Mouse (Mus musculus): ENCODE measurements at regions not wholly inside any gene's neighbourhood (a gene's known extent, or its start where the extent isn't known, plus 50 kb on each side); places are given as distances from the start of the nearest gene placed in this dataset.

DNA sequence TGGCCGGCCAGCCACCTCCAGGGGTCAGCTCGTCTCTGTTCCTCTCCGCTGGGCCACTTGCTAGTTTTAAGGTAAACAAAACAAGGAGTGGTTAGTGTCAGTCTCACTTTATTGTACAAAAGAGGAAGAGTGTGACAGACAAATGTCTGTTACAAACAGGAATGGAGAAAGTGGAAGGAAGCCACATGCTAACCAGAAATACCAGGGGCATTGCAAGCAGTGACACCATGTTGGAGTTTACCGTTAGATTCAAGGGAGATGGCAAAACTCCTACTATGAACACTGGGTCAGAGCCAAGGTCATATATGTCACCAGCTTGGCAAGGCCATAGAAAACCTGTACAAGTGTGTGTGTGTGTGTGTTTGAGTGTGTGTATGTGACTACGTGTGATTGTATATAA lies 131.5 kb downstream of the 2410131K14Rik start:
- H3K9me3 ChIP-seq (replicated peaks; ENCODE audit: control insufficient read depth, low read length), result no peaks in the 10 kb centered on the region
- peaks cover 8% of the 10 kb centered on the region for H3K4me1 ChIP-seq (ENCODE audit: control insufficient read depth, insufficient read depth, low read length)
- H3K27me3 ChIP-seq (ENCODE audit: control insufficient read depth, insufficient read depth, low read length), result no peaks in the 10 kb centered on the region; the same call in 1 of the 2 replicates
- no peak overlapping the region for H3K27ac ChIP-seq (replicated peaks; ENCODE audit: low read depth, low read length)
- no peak overlapping the region for H3K4me2 ChIP-seq (ENCODE audit: low read depth, low read length)
- ATAC-seq (replicated peaks; ENCODE audit: insufficient number of reproducible peaks, low FRiP score, low TSS enrichment, low read depth) (no peak), DNase-seq (ENCODE audit: low spot score) (no peak)
- 75% methylated on average over 5 of the region's 5 CpGs for WGBS
- no peaks in the 10 kb centered on the region for H3K36me3 ChIP-seq (replicated peaks; ENCODE audit: control insufficient read depth, insufficient read depth, low read depth, low read length)
- H3K4me3 ChIP-seq (ENCODE audit: low read depth, low read length), result no peak overlapping the region
- no peak overlapping the region for H3K9ac ChIP-seq (replicated peaks; ENCODE audit: low read length)

DNA sequence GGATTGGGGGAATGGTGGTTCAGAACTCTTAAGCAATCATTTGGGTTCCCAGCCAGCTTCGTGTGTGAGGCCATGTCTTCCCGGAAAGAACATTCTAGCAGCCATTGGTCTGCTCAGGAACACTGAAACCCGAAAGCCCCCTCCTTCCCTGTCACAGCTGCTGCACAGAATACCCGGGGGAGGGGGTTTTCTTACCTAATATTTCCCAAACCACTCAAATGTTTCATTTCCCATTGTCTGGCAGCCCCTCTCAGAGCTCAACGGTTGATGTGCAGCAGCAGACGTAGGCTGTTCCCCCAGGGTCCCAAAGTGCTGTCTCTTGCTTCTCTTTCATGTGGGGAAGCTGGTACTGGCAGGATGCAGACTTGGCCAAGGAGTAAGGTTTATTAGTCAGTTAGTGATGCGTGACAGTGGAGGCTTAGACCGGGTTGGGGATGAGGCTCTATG lies 132.4 kb downstream of the 2410131K14Rik start:
- Histone ChIP-seq H3K4me2 (ENCODE audit: low read depth, low read length) (no peak overlapping the region), H3K36me3 (replicated peaks; ENCODE audit: control insufficient read depth, insufficient read depth, low read depth, low read length) (no peaks in the 10 kb centered on the region), H3K27me3 (ENCODE audit: control insufficient read depth, insufficient read depth, low read length) (no peaks in the 10 kb centered on the region; the same call in 1 of the 2 replicates), H3K9me3 (replicated peaks; ENCODE audit: control insufficient read depth, low read length) (no peaks in the 10 kb centered on the region), H3K4me1 (ENCODE audit: control insufficient read depth, insufficient read depth, low read length) (peaks cover 8% of the 10 kb centered on the region), H3K27ac (replicated peaks; ENCODE audit: low read depth, low read length) (no peak overlapping the region), H3K4me3 (ENCODE audit: low read depth, low read length) (no peak overlapping the region), H3K9ac (replicated peaks; ENCODE audit: low read length) (no peak overlapping the region)
- ATAC-seq (replicated peaks; ENCODE audit: insufficient number of reproducible peaks, low FRiP score, low TSS enrichment, low read depth), result no peak
- DNase-seq (ENCODE audit: low spot score), result no peak
- WGBS, result 52% methylated on average over 8 of the region's 8 CpGs

- WGBS, result 53% methylated on average over 24 of the region's 24 CpGs
- no peak for ATAC-seq (replicated peaks; ENCODE audit: insufficient number of reproducible peaks, low FRiP score, low TSS enrichment, low read depth)
- H3K9ac ChIP-seq (replicated peaks; ENCODE audit: low read length), result no peak overlapping the region
- H3K4me3 ChIP-seq (ENCODE audit: low read depth, low read length), result no peak overlapping the region
- H3K27ac ChIP-seq (replicated peaks; ENCODE audit: low read depth, low read length), result no peak overlapping the region
- H3K9me3 ChIP-seq (replicated peaks; ENCODE audit: control insufficient read depth, low read length), result no peaks in the 10 kb centered on the region
- no peak overlapping the region for H3K4me2 ChIP-seq (ENCODE audit: low read depth, low read length)
- peaks cover 4% of the 10 kb centered on the region; the same call in 1 of the 2 replicates for H3K4me1 ChIP-seq (ENCODE audit: control insufficient read depth, insufficient read depth, low read length)
- no peaks in the 10 kb centered on the region for H3K36me3 ChIP-seq (replicated peaks; ENCODE audit: control insufficient read depth, insufficient read depth, low read depth, low read length)
- H3K27me3 ChIP-seq (ENCODE audit: control insufficient read depth, insufficient read depth, low read length), result no peaks in the 10 kb centered on the region
- no peak for DNase-seq (ENCODE audit: low spot score)
Observed at GRCm38 (mm10) chr5:118379245-118380051, 134.4 kb downstream of the 2410131K14Rik start.

DNA sequence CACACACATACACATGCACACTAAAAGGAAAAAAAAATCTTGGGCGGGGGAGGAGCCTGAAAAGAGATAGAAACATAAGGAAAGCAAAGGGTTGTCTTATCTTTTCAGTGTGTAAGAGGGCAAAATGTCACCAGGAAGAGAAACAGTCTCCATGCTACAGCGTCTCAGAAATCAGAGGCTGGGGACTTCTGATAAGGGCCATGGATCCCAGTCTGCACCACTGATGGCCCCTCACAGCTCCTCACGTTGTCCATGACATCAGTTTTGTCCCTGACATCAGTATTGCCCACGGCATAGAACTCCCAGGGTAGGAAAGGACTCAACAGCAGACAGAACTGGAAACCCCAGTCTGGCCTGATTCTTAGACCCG lies 135.0 kb downstream of the 2410131K14Rik start:
- no peak for ATAC-seq (replicated peaks; ENCODE audit: insufficient number of reproducible peaks, low FRiP score, low TSS enrichment, low read depth)
- no peak overlapping the region for H3K27ac ChIP-seq (replicated peaks; ENCODE audit: low read depth, low read length)
- peaks cover 4% of the 10 kb centered on the region; the same call in 1 of the 2 replicates for H3K4me1 ChIP-seq (ENCODE audit: control insufficient read depth, insufficient read depth, low read length)

GRCm38 (mm10) chr5:118380422-118381293 lies 135.6 kb downstream of the 2410131K14Rik start:
- peaks cover under 1% of the 10 kb centered on the region; the same call in 1 of the 2 replicates for H3K4me1 ChIP-seq (ENCODE audit: control insufficient read depth, insufficient read depth, low read length)
- H3K36me3 ChIP-seq (replicated peaks; ENCODE audit: control insufficient read depth, insufficient read depth, low read depth, low read length), result no peaks in the 10 kb centered on the region
- peak overlapping the region; percentile 36 for H3K4me3 ChIP-seq (ENCODE audit: low read depth, low read length)
- peak; percentile 82 for DNase-seq (ENCODE audit: low spot score)
- peak overlapping the region; percentile 43 for H3K9ac ChIP-seq (replicated peaks; ENCODE audit: low read length)
- H3K27ac ChIP-seq (replicated peaks; ENCODE audit: low read depth, low read length), result 0 out of 2 replicates have a peak overlapping the region, but pooled peaks have one; percentile 39
- peak; percentile 65 for ATAC-seq (replicated peaks; ENCODE audit: insufficient number of reproducible peaks, low FRiP score, low TSS enrichment, low read depth)
- peak overlapping the region; percentile 76 for H3K4me2 ChIP-seq (ENCODE audit: low read depth, low read length)
- under 1% methylated on average over 45 of the region's 45 CpGs for WGBS
- no peaks in the 10 kb centered on the region for H3K27me3 ChIP-seq (ENCODE audit: control insufficient read depth, insufficient read depth, low read length)
- no peaks in the 10 kb centered on the region for H3K9me3 ChIP-seq (replicated peaks; ENCODE audit: control insufficient read depth, low read length)

More for the DNA sequence above, 135.0 kb downstream of the 2410131K14Rik start:
- peak overlapping the region; percentile 76; the same call in 1 of the 2 replicates for H3K4me2 ChIP-seq (ENCODE audit: low read depth, low read length)
- WGBS, result 27% methylated on average over 5 of the region's 5 CpGs
- no peaks in the 10 kb centered on the region for H3K27me3 ChIP-seq (ENCODE audit: control insufficient read depth, insufficient read depth, low read length)
- no peak for DNase-seq (ENCODE audit: low spot score)
- no peaks in the 10 kb centered on the region for H3K36me3 ChIP-seq (replicated peaks; ENCODE audit: control insufficient read depth, insufficient read depth, low read depth, low read length)
- H3K9ac ChIP-seq (replicated peaks; ENCODE audit: low read length), result no peak overlapping the region; the same call in 1 of the 2 replicates
- H3K4me3 ChIP-seq (ENCODE audit: low read depth, low read length), result no peak overlapping the region
- H3K9me3 ChIP-seq (replicated peaks; ENCODE audit: control insufficient read depth, low read length), result no peaks in the 10 kb centered on the region

GRCm38 (mm10) chr5:118381294-118381675 lies 136.3 kb downstream of the 2410131K14Rik start:
- Histone ChIP-seq H3K36me3 (replicated peaks; ENCODE audit: control insufficient read depth, insufficient read depth, low read depth, low read length) (no peaks in the 10 kb centered on the region), H3K4me2 (ENCODE audit: low read depth, low read length) (peak overlapping the region; percentile 76), H3K4me1 (ENCODE audit: control insufficient read depth, insufficient read depth, low read length) (no peaks in the 10 kb centered on the region), H3K4me3 (ENCODE audit: low read depth, low read length) (peak overlapping the region; percentile 36), H3K27ac (replicated peaks; ENCODE audit: low read depth, low read length) (0 out of 2 replicates have a peak overlapping the region, but pooled peaks have one; percentile 39), H3K27me3 (ENCODE audit: control insufficient read depth, insufficient read depth, low read length) (no peaks in the 10 kb centered on the region), H3K9ac (replicated peaks; ENCODE audit: low read length) (peak overlapping the region; percentile 43), H3K9me3 (replicated peaks; ENCODE audit: control insufficient read depth, low read length) (no peaks in the 10 kb centered on the region)
- DNase-seq (ENCODE audit: low spot score), result peak; percentile 78
- WGBS, result under 1% methylated on average over 12 of the region's 12 CpGs
- ATAC-seq (replicated peaks; ENCODE audit: insufficient number of reproducible peaks, low FRiP score, low TSS enrichment, low read depth), result peak; percentile 57

- ATAC-seq (replicated peaks; ENCODE audit: insufficient number of reproducible peaks, low FRiP score, low TSS enrichment, low read depth) (no peak), DNase-seq (ENCODE audit: low spot score) (no peak)
- Histone ChIP-seq H3K36me3 (replicated peaks; ENCODE audit: control insufficient read depth, insufficient read depth, low read depth, low read length) (no peaks in the 10 kb centered on the region), H3K9me3 (replicated peaks; ENCODE audit: control insufficient read depth, low read length) (no peaks in the 10 kb centered on the region), H3K9ac (replicated peaks; ENCODE audit: low read length) (no peak overlapping the region), H3K4me1 (ENCODE audit: control insufficient read depth, insufficient read depth, low read length) (no peaks in the 10 kb centered on the region), H3K27ac (replicated peaks; ENCODE audit: low read depth, low read length) (no peak overlapping the region), H3K27me3 (ENCODE audit: control insufficient read depth, insufficient read depth, low read length) (no peaks in the 10 kb centered on the region), H3K4me3 (ENCODE audit: low read depth, low read length) (no peak overlapping the region), H3K4me2 (ENCODE audit: low read depth, low read length) (no peak overlapping the region)
- WGBS, result 81% methylated on average over 4 of the region's 4 CpGs
Observed at GRCm38 (mm10) chr5:118386126-118386525, 141.1 kb downstream of the 2410131K14Rik start.

Measured in embryonic facial prominence, embryonic 11.5 days (tissue).